Mouse (Mus musculus) embryonic stem cell, embryonic (primary cell): ENCODE data around the gene Fgfr2.

Experiments used
- CTCF ChIA-PET, 4 experiments: fragments of 300-600 bp in 2 of 4; fragments of 350-600 bp in 2 of 4; sonication (Branson Sonifier 250); formaldehyde crosslinking; loops; one replicate each; lab custom pipeline; 2022; ENCODE audit warnings: inconsistent platforms in 2 of 4; lab: Charles Lee
- POLR2A ChIA-PET, 4 experiments: fragments of 300-600 bp in 2 of 4; fragments of 350-600 bp in 2 of 4; sonication (Branson Sonifier 250); formaldehyde crosslinking; loops; one replicate each; lab custom pipeline; 2022; ENCODE audit warnings: antibody characterized with exemption in 4 of 4, inconsistent platforms in 1 of 4; lab: Charles Lee

The Fgfr2 gene

GRCm38 (mm10) chr7:132330179-132330578, 793.0 kb downstream of the Fgfr2 start:
- ChIA-PET CTCF (interaction anchor here in 1 of 4 experiments (0.7 kb wide), 1 partner anchor 87 kb away, joined by 6 read pairs; no protein-coding TSS in a partner anchor), POLR2A (interaction anchor here in 1 of 4 experiments (0.8 kb wide), 1 partner anchor 17 kb away, joined by 3 read pairs; no protein-coding TSS in a partner anchor)

- POLR2A ChIA-PET: no interaction called here
- CTCF ChIA-PET: interaction anchor here in 2 of 4 experiments (0.6 to 1.0 kb wide), 3 partner anchors 11 to 630 kb away, joined by 3 read pairs; partner anchors contain the start of gene Chst15 (in 1 of the 2)
Observed at GRCm38 (mm10) chr7:132328648-132329047, 794.5 kb downstream of the Fgfr2 start.

- ChIA-PET POLR2A (interaction anchor here in 1 of 4 experiments (1.6 kb wide), 1 partner anchor 9 kb away, joined by 10 read pairs; the partner anchor contains the start of gene Chst15), CTCF (interaction anchor here in 1 of 4 experiments (0.9 to 1.1 kb wide), 2 partner anchors 9 to 571 kb away, joined by 3 read pairs; partner anchors contain the start of gene Chst15)
Observed at GRCm38 (mm10) chr7:132325549-132326331, 797.4 kb downstream of the Fgfr2 start.

GRCm38 (mm10) chr7:132323430-132323829, 799.7 kb downstream of the Fgfr2 start:
- ChIA-PET POLR2A (interaction anchor here in 1 of 4 experiments (0.6 kb wide), 1 partner anchor 368 kb away, joined by 4 read pairs; no protein-coding TSS in a partner anchor), CTCF (interaction anchor here in 1 of 4 experiments (0.6 kb wide), 1 partner anchor 39 kb away, joined by 3 read pairs; no protein-coding TSS in a partner anchor)

GRCm38 (mm10) chr7:132321392-132321958, 801.7 kb downstream of the Fgfr2 start:
- CTCF ChIA-PET: interaction anchor here in 1 of 4 experiments (0.6 kb wide), 1 partner anchor 887 kb away, joined by 4 read pairs; no protein-coding TSS in a partner anchor
- POLR2A ChIA-PET: no interaction called here

GRCm38 (mm10) chr7:132317036-132317541, 806.1 kb downstream of the Fgfr2 start, which contains the start of gene Chst15:
TSS of gene Chst15 (minus strand) at chr7:132317228.
- ChIA-PET POLR2A (interaction anchor here in 3 of 4 experiments (0.6 to 2.9 kb wide), 24 partner anchors 9 to 1254 kb away, joined by 3 to 16 read pairs (median 5); partner anchors contain the start of gene Oat (in 1 of the 3)), CTCF (interaction anchor here (0.6 to 1.4 kb wide), 14 partner anchors 9 to 418 kb away, joined by 3 to 7 read pairs (median 3); no protein-coding TSS in a partner anchor)

GRCm38 (mm10) chr7:132316101-132317035, 806.8 kb downstream of the Fgfr2 start:
- POLR2A ChIA-PET: interaction anchor here in 3 of 4 experiments (0.6 to 2.9 kb wide), 20 partner anchors 10 to 1321 kb away, joined by 3 to 16 read pairs (median 5); partner anchors contain the start of genes Edrf1 (in 1 of the 3) and Oat (in 1 of the 3)
- CTCF ChIA-PET: interaction anchor here (0.5 to 1.4 kb wide), 21 partner anchors 10 to 419 kb away, joined by 3 to 6 read pairs (median 3); no protein-coding TSS in a partner anchor

- POLR2A ChIA-PET: interaction anchor here in 2 of 4 experiments (0.5 to 2.9 kb wide), 17 partner anchors 9 to 1322 kb away, joined by 3 to 16 read pairs (median 5); partner anchors contain the start of gene Edrf1 (in 1 of the 2)
Observed at GRCm38 (mm10) chr7:132315149-132316091, 807.7 kb downstream of the Fgfr2 start.

GRCm38 (mm10) chr7:132312396-132312795, 810.8 kb downstream of the Fgfr2 start:
- CTCF ChIA-PET: no interaction called here
- POLR2A ChIA-PET: interaction anchor here in 2 of 4 experiments (0.5 to 1.2 kb wide), 3 partner anchors 26 to 1140 kb away, joined by 3 read pairs; no protein-coding TSS in a partner anchor

More at GRCm38 (mm10) chr7:132315149-132316091, 807.7 kb downstream of the Fgfr2 start:
- CTCF ChIA-PET: interaction anchor here (0.5 to 1.4 kb wide), 13 partner anchors 9 to 327 kb away, joined by 3 to 6 read pairs (median 3); no protein-coding TSS in a partner anchor

GRCm38 (mm10) chr7:132308537-132309191, 814.5 kb downstream of the Fgfr2 start:
- ChIA-PET POLR2A (no interaction called here), CTCF (no interaction called here)

- ChIA-PET POLR2A (interaction anchor here in 2 of 4 experiments (0.6 to 3.3 kb wide), 3 partner anchors 8 to 501 kb away, joined by 3 to 16 read pairs (median 4); partner anchors contain the start of gene Chst15 (in 1 of the 2)), CTCF (interaction anchor here in 1 of 4 experiments (0.7 kb wide), 1 partner anchor 543 kb away, joined by 11 read pairs; no protein-coding TSS in a partner anchor)
Observed at GRCm38 (mm10) chr7:132307722-132308271, 815.4 kb downstream of the Fgfr2 start.

- CTCF ChIA-PET: interaction anchor here (0.6 to 1.1 kb wide), 5 partner anchors 9 to 914 kb away, joined by 3 to 11 read pairs (median 4); no protein-coding TSS in a partner anchor
Observed at GRCm38 (mm10) chr7:132306671-132307412, 816.3 kb downstream of the Fgfr2 start.

GRCm38 (mm10) chr7:132305492-132306375, 817.4 kb downstream of the Fgfr2 start:
- ChIA-PET POLR2A (interaction anchor here in 2 of 4 experiments (1.1 to 3.3 kb wide), 3 partner anchors 9 to 29 kb away, joined by 3 to 16 read pairs (median 6); partner anchors contain the start of gene Chst15 (in 1 of the 2)), CTCF (interaction anchor here in 2 of 4 experiments (1.1 to 1.4 kb wide), 2 partner anchors 11 to 592 kb away, joined by 3 to 4 read pairs; no protein-coding TSS in a partner anchor)

More at GRCm38 (mm10) chr7:132306671-132307412, 816.3 kb downstream of the Fgfr2 start:
- POLR2A ChIA-PET: interaction anchor here in 2 of 4 experiments (1.1 to 3.3 kb wide), 3 partner anchors 8 to 30 kb away, joined by 3 to 16 read pairs (median 3); partner anchors contain the start of gene Chst15 (in 1 of the 2)
